Mouse (Mus musculus): ENCODE results near the gene Nutm1. TPM values are rescaled to one million over a fixed set of nuclear protein-coding genes. Genes with fewer than 3 reads are reported as not detected.

Nutm1 gene
- polyA plus RNA-seq, 1 experiment: not detected

GRCm38 (mm10) chr2:112249780-112250453 lies 9.2 kb downstream of the Nutm1 start:
- H3K36me3 ChIP-seq (ENCODE audit: control insufficient read depth, insufficient read depth, low read length, poor library complexity, severe bottlenecking): no peaks in the 10 kb centered on the region
- no peak overlapping the region for H3K4me3 ChIP-seq (ENCODE audit: low read depth, low read length)
- no peak overlapping the region for H3K9ac ChIP-seq (ENCODE audit: low read depth, poor library complexity, severe bottlenecking)
- no peaks in the 10 kb centered on the region for H3K27me3 ChIP-seq (ENCODE audit: control insufficient read depth, insufficient read depth, low read length, poor library complexity, severe bottlenecking)
- TF ChIP-seq EP300 (IDR thresholded peaks at IDR 0.05; ENCODE audit: insufficient read depth, low read depth, low read length) (no peak), CTCF (IDR thresholded peaks at IDR 0.05; ENCODE audit: low read depth, low read length) (no peak), POLR2A (IDR thresholded peaks at IDR 0.05; ENCODE audit: insufficient read depth, low read length) (no peak)
- no peaks in the 10 kb centered on the region for H3K9me3 ChIP-seq (replicated peaks; ENCODE audit: control insufficient read depth, insufficient read depth, low read length, poor library complexity, severe bottlenecking)
- no peak overlapping the region for H3K27ac ChIP-seq (ENCODE audit: insufficient read depth, low read length)
- H3K4me1 ChIP-seq (ENCODE audit: control insufficient read depth, insufficient read depth, low read length): no peaks in the 10 kb centered on the region

DNA sequence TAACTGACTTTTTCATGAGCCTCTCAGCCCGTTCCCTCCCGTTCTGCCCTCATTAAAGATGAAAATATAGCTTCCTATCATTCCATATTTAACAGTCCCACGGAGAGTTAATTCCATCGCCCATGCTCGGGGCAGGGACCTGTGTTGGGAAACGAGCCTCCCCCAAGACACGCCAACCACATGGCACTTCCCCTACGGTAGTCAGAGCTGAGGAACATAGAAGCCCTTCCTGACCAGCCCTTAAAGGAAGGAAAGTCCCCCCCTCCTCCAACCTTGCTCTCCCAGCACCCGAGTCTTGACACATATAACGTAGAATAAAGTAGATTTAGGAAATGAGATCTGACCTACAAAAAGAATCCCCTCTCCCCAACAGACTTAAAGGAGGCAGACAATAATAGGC lies 11.8 kb downstream of the Nutm1 start:
- Histone ChIP-seq H3K27ac (ENCODE audit: insufficient read depth, low read length) (no peak overlapping the region), H3K9me3 (replicated peaks; ENCODE audit: control insufficient read depth, insufficient read depth, low read length, poor library complexity, severe bottlenecking) (no peaks in the 10 kb centered on the region), H3K4me1 (ENCODE audit: control insufficient read depth, insufficient read depth, low read length) (no peaks in the 10 kb centered on the region), H3K36me3 (ENCODE audit: control insufficient read depth, insufficient read depth, low read length, poor library complexity, severe bottlenecking) (0 out of 2 replicates have a peak, but pooled peaks cover 4% of the 10 kb centered on the region), H3K9ac (ENCODE audit: low read depth, poor library complexity, severe bottlenecking) (no peak overlapping the region), H3K4me3 (ENCODE audit: low read depth, low read length) (no peak overlapping the region), H3K27me3 (ENCODE audit: control insufficient read depth, insufficient read depth, low read length, poor library complexity, severe bottlenecking) (no peaks in the 10 kb centered on the region)
- TF ChIP-seq EP300 (IDR thresholded peaks at IDR 0.05; ENCODE audit: insufficient read depth, low read depth, low read length): no peak
- TF ChIP-seq POLR2A (IDR thresholded peaks at IDR 0.05; ENCODE audit: insufficient read depth, low read length): no peak
- TF ChIP-seq CTCF (IDR thresholded peaks at IDR 0.05; ENCODE audit: low read depth, low read length): no peak

DNA sequence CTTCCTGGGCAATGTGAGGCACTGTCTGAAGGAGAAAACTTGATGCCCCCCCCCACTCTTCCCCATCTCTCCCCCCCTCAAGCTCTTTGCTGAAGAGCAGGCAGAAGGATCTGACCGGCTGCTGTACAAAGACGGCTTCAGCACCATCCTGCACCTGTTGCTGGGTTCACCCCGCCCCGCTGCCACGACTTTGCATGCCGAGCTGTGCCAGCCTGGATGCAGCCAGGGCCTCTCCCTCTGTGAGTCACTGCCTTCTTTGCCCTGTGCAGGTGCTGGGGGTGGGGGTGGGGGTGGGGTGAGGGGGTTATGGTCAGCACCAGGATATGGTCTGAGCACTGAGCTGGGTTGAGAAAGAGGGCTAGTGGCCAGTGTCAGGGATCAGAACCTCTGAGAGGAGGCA lies 12.9 kb downstream of the Nutm1 start:
- Histone ChIP-seq H3K27me3 (ENCODE audit: control insufficient read depth, insufficient read depth, low read length, poor library complexity, severe bottlenecking) (no peaks in the 10 kb centered on the region), H3K4me3 (ENCODE audit: low read depth, low read length) (no peak overlapping the region), H3K36me3 (ENCODE audit: control insufficient read depth, insufficient read depth, low read length, poor library complexity, severe bottlenecking) (0 out of 2 replicates have a peak, but pooled peaks cover 4% of the 10 kb centered on the region), H3K27ac (ENCODE audit: insufficient read depth, low read length) (no peak overlapping the region), H3K9me3 (replicated peaks; ENCODE audit: control insufficient read depth, insufficient read depth, low read length, poor library complexity, severe bottlenecking) (no peaks in the 10 kb centered on the region), H3K4me1 (ENCODE audit: control insufficient read depth, insufficient read depth, low read length) (no peaks in the 10 kb centered on the region), H3K9ac (ENCODE audit: low read depth, poor library complexity, severe bottlenecking) (no peak overlapping the region)
- no peak for TF ChIP-seq POLR2A (IDR thresholded peaks at IDR 0.05; ENCODE audit: insufficient read depth, low read length)
- TF ChIP-seq EP300 (IDR thresholded peaks at IDR 0.05; ENCODE audit: insufficient read depth, low read depth, low read length): no peak
- no peak for TF ChIP-seq CTCF (IDR thresholded peaks at IDR 0.05; ENCODE audit: low read depth, low read length)

GRCm38 (mm10) chr2:112245307-112245706 lies 13.8 kb downstream of the Nutm1 start:
- H3K27me3 ChIP-seq (ENCODE audit: control insufficient read depth, insufficient read depth, low read length, poor library complexity, severe bottlenecking): no peaks in the 10 kb centered on the region
- no peak overlapping the region for H3K27ac ChIP-seq (ENCODE audit: insufficient read depth, low read length)
- no peak for TF ChIP-seq POLR2A (IDR thresholded peaks at IDR 0.05; ENCODE audit: insufficient read depth, low read length)
- no peak for TF ChIP-seq EP300 (IDR thresholded peaks at IDR 0.05; ENCODE audit: insufficient read depth, low read depth, low read length)
- no peak for TF ChIP-seq CTCF (IDR thresholded peaks at IDR 0.05; ENCODE audit: low read depth, low read length)
- no peaks in the 10 kb centered on the region for H3K9me3 ChIP-seq (replicated peaks; ENCODE audit: control insufficient read depth, insufficient read depth, low read length, poor library complexity, severe bottlenecking)
- H3K36me3 ChIP-seq (ENCODE audit: control insufficient read depth, insufficient read depth, low read length, poor library complexity, severe bottlenecking): 0 out of 2 replicates have a peak, but pooled peaks cover 4% of the 10 kb centered on the region
- no peaks in the 10 kb centered on the region for H3K4me1 ChIP-seq (ENCODE audit: control insufficient read depth, insufficient read depth, low read length)
- H3K9ac ChIP-seq (ENCODE audit: low read depth, poor library complexity, severe bottlenecking): no peak overlapping the region
- no peak overlapping the region for H3K4me3 ChIP-seq (ENCODE audit: low read depth, low read length)

DNA sequence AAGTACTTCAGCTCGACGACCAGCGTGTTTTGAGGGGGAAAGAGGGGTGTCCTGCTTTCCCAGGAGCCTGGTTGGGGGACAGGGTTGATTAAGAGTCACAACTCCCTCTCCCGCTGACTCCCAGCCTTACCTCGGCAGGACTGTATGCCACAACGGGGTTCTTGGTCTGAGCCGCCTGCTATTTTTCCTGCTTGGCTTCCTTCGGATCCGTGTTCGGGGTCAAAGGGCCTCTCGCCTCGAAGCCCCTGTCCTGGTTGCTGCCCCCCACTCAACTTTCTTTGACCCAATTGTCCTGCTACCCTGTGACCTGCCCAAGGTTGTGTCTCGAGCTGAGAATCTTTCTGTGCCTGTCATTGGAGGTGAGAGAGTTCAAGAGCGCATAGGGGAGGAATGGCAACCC lies 17.3 kb downstream of the Nutm1 start:
- H3K27ac ChIP-seq (ENCODE audit: insufficient read depth, low read length): no peak overlapping the region
- no peak overlapping the region for H3K9ac ChIP-seq (ENCODE audit: low read depth, poor library complexity, severe bottlenecking)
- H3K36me3 ChIP-seq (ENCODE audit: control insufficient read depth, insufficient read depth, low read length, poor library complexity, severe bottlenecking): 0 out of 2 replicates have a peak, but pooled peaks cover 4% of the 10 kb centered on the region
- no peaks in the 10 kb centered on the region for H3K4me1 ChIP-seq (ENCODE audit: control insufficient read depth, insufficient read depth, low read length)
- no peaks in the 10 kb centered on the region for H3K9me3 ChIP-seq (replicated peaks; ENCODE audit: control insufficient read depth, insufficient read depth, low read length, poor library complexity, severe bottlenecking)
- no peaks in the 10 kb centered on the region for H3K27me3 ChIP-seq (ENCODE audit: control insufficient read depth, insufficient read depth, low read length, poor library complexity, severe bottlenecking)
- no peak overlapping the region for H3K4me3 ChIP-seq (ENCODE audit: low read depth, low read length)
- TF ChIP-seq CTCF (IDR thresholded peaks at IDR 0.05; ENCODE audit: low read depth, low read length) (no peak), EP300 (IDR thresholded peaks at IDR 0.05; ENCODE audit: insufficient read depth, low read depth, low read length) (no peak), POLR2A (IDR thresholded peaks at IDR 0.05; ENCODE audit: insufficient read depth, low read length) (no peak)

DNA sequence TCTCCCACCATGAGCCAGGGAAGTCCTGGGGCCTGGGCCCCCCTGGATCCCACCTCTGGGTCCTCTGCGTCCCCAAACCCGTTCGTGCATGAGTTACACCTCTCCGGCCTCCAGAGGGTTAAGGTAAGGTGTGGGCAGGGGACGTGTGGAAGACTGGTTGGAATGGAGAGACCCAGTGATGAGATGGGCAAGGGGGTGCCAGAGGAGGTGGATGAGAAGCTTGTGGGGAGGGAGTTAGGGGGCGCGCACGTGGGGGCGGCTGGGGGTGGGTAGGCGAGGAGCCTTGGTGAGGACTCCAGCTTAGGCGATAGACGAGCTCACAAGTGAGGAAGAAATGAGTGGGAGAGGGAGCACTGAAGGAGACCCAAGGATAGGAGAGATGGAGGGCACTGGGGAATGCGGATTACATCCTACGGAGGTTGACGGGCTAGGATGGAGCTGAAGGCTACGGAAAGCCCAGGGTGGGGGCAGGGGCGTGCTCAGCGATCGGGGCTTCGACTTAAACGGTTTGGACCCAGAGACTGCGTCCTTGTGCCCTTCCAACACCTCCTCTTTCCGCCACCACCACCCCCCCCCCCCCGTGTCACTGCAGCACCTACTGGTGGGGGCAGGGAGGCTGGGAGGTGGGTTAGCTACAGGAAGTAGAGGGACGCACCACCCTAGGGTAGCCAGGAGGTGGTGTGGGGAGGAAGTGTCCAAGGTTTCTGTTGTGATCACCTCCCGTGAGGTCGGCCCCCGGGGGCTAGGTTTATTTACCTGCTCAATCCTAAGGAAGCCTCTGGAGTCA lies 19.0 kb downstream of the Nutm1 start:
- Histone ChIP-seq H3K36me3 (ENCODE audit: control insufficient read depth, insufficient read depth, low read length, poor library complexity, severe bottlenecking) (0 out of 2 replicates have a peak, but pooled peaks cover 4% of the 10 kb centered on the region), H3K27me3 (ENCODE audit: control insufficient read depth, insufficient read depth, low read length, poor library complexity, severe bottlenecking) (no peaks in the 10 kb centered on the region), H3K27ac (ENCODE audit: insufficient read depth, low read length) (no peak overlapping the region), H3K9ac (ENCODE audit: low read depth, poor library complexity, severe bottlenecking) (peak overlapping the region; percentile 85), H3K4me3 (ENCODE audit: low read depth, low read length) (peak overlapping the region; percentile 86), H3K9me3 (replicated peaks; ENCODE audit: control insufficient read depth, insufficient read depth, low read length, poor library complexity, severe bottlenecking) (no peaks in the 10 kb centered on the region), H3K4me1 (ENCODE audit: control insufficient read depth, insufficient read depth, low read length) (no peaks in the 10 kb centered on the region)
- TF ChIP-seq CTCF (IDR thresholded peaks at IDR 0.05; ENCODE audit: low read depth, low read length) (no peak), EP300 (IDR thresholded peaks at IDR 0.05; ENCODE audit: insufficient read depth, low read depth, low read length) (no peak), POLR2A (IDR thresholded peaks at IDR 0.05; ENCODE audit: insufficient read depth, low read length) (no peak)
